Mouse (Mus musculus) myocyte (in vitro differentiated cells): ENCODE measurements around the gene Glp1r.

Source experiments
- CEBPB ChIP-seq: IDR thresholded peaks from 2 replicates; pipeline ENCODE4 v1.6.1; 2011; ENCODE audit warnings: mild to moderate bottlenecking, moderate library complexity; ENCODE audit not compliant: poor library complexity, insufficient read depth, severe bottlenecking
- POLR2A ChIP-seq: IDR thresholded peaks from one replicate; pipeline ENCODE4 v1.6.1; 2011; ENCODE audit warnings: low read depth, mild to moderate bottlenecking, control low read depth, moderate library complexity; ENCODE audit not compliant: insufficient read length
- POLR2AphosphoS2 ChIP-seq: IDR thresholded peaks from one replicate; pipeline ENCODE4 v1.6.1; 2011; ENCODE audit warnings: low read depth, control low read depth; ENCODE audit not compliant: insufficient read length
- REST ChIP-seq: IDR thresholded peaks from one replicate; pipeline ENCODE4 v1.6.1; 2011; ENCODE audit warnings: mild to moderate bottlenecking, control low read depth, moderate library complexity; ENCODE audit not compliant: insufficient read depth, insufficient read length
- USF1 ChIP-seq: IDR thresholded peaks from one replicate; pipeline ENCODE4 v1.6.1; 2011; ENCODE audit warnings: low read depth, mild to moderate bottlenecking, control low read depth, moderate library complexity

DNA sequence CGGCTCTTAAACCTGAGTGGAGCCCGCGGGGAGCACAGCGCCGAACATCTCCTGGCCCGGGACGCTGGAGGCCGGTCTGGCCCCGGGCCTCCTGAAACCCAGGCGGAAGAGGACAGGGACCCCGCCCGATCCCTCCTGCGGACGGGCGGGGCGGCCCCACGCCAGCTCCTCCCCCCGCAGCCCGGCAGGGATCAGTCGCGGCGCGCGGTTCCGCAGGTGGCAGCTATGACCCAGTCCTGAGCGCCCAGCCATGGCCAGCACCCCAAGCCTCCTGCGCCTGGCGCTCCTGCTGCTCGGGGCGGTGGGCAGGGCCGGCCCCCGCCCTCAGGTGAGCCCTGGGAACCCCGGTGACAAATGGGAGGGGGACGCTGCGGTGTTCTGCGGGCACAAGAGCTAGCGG, at the start of gene Glp1r:
- TF ChIP-seq POLR2A (no peak), CEBPB (no peak), POLR2AphosphoS2 (no peak), REST (no peak), USF1 (no peak)
